Mouse (Mus musculus) hindbrain, postnatal 0 days (tissue): ENCODE results near the gene Kirrel2. TPM values are rescaled to one million over a fixed set of nuclear protein-coding genes. Genes with fewer than 3 reads are reported as not detected.

Experiments
- ATAC-seq: fragments of 200-750 bp; cut with Nextera tagmentation; 2 replicates; pipeline ENCODE4 v1.8.0; 2017; ENCODE audit warnings: mild to moderate bottlenecking, moderate TSS enrichment, moderate library complexity
- DNase-seq: peaks from one replicate; pipeline ENCODE4 v3.0.0-alpha.2; 2015; ENCODE audit warnings: low spot score
- H3K27ac ChIP-seq: fragments of 300-500 bp; sonication (generic); 2 replicates; pipeline ENCODE4 v1.5.1; 2014; ENCODE audit warnings: mild to moderate bottlenecking
- H3K27me3 ChIP-seq: fragments of 300-500 bp; sonication (generic); 2 replicates; pipeline ENCODE4 v1.6.1; 2014; ENCODE audit warnings: low read length, mixed read lengths; ENCODE audit not compliant: insufficient read depth
- H3K36me3 ChIP-seq: fragments of 300-500 bp; sonication (generic); 2 replicates; pipeline ENCODE4 v1.6.1; 2014; ENCODE audit warnings: low read length, mixed read lengths; ENCODE audit not compliant: insufficient read depth
- H3K4me1 ChIP-seq: fragments of 300-500 bp; sonication (generic); 2 replicates; pipeline ENCODE4 v1.6.1; 2014; ENCODE audit warnings: antibody characterized with exemption, low read length, mixed read lengths; ENCODE audit not compliant: insufficient read depth
- H3K4me2 ChIP-seq: fragments of 300-500 bp; sonication (generic); 2 replicates; pipeline ENCODE4 v1.6.1; 2014; ENCODE audit warnings: low read depth, mild to moderate bottlenecking, low read length, moderate library complexity, mixed read lengths
- H3K4me3 ChIP-seq: fragments of 300-500 bp; sonication (generic); 2 replicates; pipeline ENCODE4 v1.5.1; 2014; ENCODE audit warnings: low read length
- H3K9ac ChIP-seq: fragments of 300-500 bp; sonication (generic); replicated peaks from 2 replicates; pipeline ENCODE4 v1.6.1; 2014; ENCODE audit warnings: mild to moderate bottlenecking, low read length, moderate library complexity, mixed read lengths
- H3K9me3 ChIP-seq: fragments of 300-500 bp; sonication (generic); 2 replicates; pipeline ENCODE4 v1.6.1; 2016; ENCODE audit warnings: low read length, mixed read lengths
- CTCF ChIP-seq: IDR thresholded peaks from 2 replicates; pipeline ENCODE4 v1.5.1; 2016; ENCODE audit warnings: antibody characterized with exemption, control low read depth, low read depth
- WGBS: fragments of 180-500 bp; shearing (Covaris S2); extraction: QIAGEN DNeasy Blood & Tissue Kit; methylation state at CpG from one replicate; pipeline ENCODE4 v1.1.7; 2014; 5-methylcytosine and 5-hydroxymethylcytosine counted together
- polyA plus RNA-seq: library from polyadenylated mRNA; unstranded; fragments of >200 nt; fragmentation: Nextera tagmentation; extraction: Ambion mirVana; gene quantifications from 2 replicates; pipeline ENCODE4 v1.2.1, GENCODE M21; 2015
- total RNA-seq: library from RNA; depleted of rRNA; stranded (reverse); fragments of >200 nt; gene quantifications from 2 replicates; pipeline ENCODE4 v1.2.3, GENCODE M21; 2014

The Kirrel2 gene
- total and polyA plus RNA-seq, 2 experiments from 2014 or later: 4.4 to 10.7 TPM

- H3K4me3 ChIP-seq: peak overlapping the region; percentile 18
- no peaks in the 10 kb centered on the region for H3K36me3 ChIP-seq
- H3K9ac ChIP-seq: no peak overlapping the region
- 4% methylated on average over 25 of the region's 25 CpGs for WGBS
- H3K27ac ChIP-seq: no peak overlapping the region
- peak overlapping the region; percentile 49 for H3K4me2 ChIP-seq
- ATAC-seq (no peak), DNase-seq (no peak)
- H3K27me3 ChIP-seq: peaks cover 42% of the 10 kb centered on the region
- peaks cover 17% of the 10 kb centered on the region for H3K4me1 ChIP-seq
- no peak for TF ChIP-seq CTCF
- H3K9me3 ChIP-seq: no peaks in the 10 kb centered on the region
Observed at GRCm38 (mm10) chr7:30453766-30454165, 3.7 kb downstream of the Kirrel2 start.

GRCm38 (mm10) chr7:30453327-30453726, 4.2 kb downstream of the Kirrel2 start:
- Histone ChIP-seq H3K4me2 (peak overlapping the region; percentile 49), H3K9me3 (no peaks in the 10 kb centered on the region), H3K4me3 (peak overlapping the region; percentile 18), H3K27ac (no peak overlapping the region), H3K4me1 (peaks cover 15% of the 10 kb centered on the region), H3K9ac (no peak overlapping the region), H3K36me3 (no peaks in the 10 kb centered on the region), H3K27me3 (peaks cover 38% of the 10 kb centered on the region)
- ATAC-seq (no peak), DNase-seq (no peak)
- 25% methylated on average over 25 of the region's 25 CpGs for WGBS
- no peak for TF ChIP-seq CTCF

DNA sequence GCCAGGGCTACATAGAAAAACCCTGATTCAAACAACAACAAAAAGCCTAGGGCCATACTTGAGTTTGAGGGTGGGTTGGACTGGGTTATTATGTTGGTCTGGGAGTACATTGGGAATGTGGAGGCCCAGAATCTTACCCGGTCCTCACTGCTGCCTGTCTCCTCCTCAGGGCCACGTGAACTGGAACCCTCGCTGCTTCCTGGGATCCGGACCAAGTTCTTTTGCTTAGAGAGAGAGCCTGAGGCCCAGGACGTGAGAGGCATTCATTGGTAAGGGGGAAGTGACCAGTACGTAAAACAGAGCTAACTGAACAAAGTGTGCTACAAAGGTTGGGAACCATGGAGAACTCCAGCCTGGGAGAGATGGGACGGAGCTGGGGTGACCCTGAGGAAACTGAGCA, 7.2 kb downstream of the Kirrel2 start:
- TF ChIP-seq CTCF: no peak
- Histone ChIP-seq H3K4me3 (no peak overlapping the region), H3K27ac (no peak overlapping the region), H3K36me3 (no peaks in the 10 kb centered on the region), H3K4me2 (no peak overlapping the region), H3K4me1 (0 out of 2 replicates have a peak, but pooled peaks cover 3% of the 10 kb centered on the region), H3K9ac (no peak overlapping the region), H3K27me3 (peaks cover 24% of the 10 kb centered on the region), H3K9me3 (no peaks in the 10 kb centered on the region)
- WGBS: 68% methylated on average over 7 of the region's 7 CpGs
- DNase-seq (peak; percentile 25), ATAC-seq (no peak)

DNA sequence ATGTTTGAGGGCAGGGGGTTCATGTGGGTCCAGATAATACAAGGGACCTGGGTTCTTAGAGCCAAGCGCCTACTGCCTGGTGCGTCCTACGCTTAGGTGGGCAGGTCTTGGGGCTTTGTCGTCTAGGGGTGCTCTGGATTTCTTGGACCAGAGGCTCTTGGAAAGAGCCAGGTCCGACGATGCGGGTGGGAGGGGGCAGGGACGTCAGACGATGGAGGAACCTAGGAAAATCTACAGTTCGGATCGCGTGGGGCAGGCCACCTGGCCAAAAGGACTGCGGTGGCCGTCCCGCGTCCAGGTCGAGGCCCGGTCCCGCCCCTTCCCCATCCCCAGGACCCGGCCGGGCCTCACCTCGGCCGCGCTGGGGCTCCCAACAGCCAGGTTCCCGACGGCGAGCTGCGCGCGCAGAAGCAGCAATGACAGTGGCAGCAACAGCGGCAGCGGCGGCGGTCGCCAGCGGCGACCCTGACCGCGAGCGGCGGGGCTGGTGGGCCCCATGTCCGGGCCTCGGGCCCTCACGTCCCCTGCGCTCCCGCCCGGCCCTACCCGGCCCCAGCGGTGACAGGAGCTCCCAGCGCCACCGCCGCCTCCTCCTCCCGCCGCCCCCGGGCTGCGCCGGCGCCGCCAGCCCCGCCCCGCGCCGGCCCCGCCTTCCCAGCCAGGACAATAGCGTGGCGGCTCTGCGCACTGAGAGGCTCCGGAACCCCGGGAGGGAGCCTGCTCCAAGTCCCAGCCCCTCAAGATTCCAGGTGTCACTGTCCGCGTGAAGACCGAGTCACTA, 12.3 kb downstream of the Kirrel2 start, which contains the start of gene Aplp1:
Aplp1 (minus strand) TSS at position 565 of the 781 bp plus-strand sequence.
- ATAC-seq (peak; percentile 74), DNase-seq (peak; percentile 87)

GRCm38 (mm10) chr7:30444154-30444970, 13.1 kb downstream of the Kirrel2 start:
- peak overlapping the region; percentile 78 for H3K4me3 ChIP-seq
- no peak for TF ChIP-seq CTCF
- H3K9ac ChIP-seq: peak overlapping the region; percentile 95
- peak overlapping the region; percentile 97 for H3K27ac ChIP-seq
- DNase-seq (peak; percentile 93), ATAC-seq (peak; percentile 72)
- peak overlapping the region; percentile 78 for H3K4me2 ChIP-seq
- H3K36me3 ChIP-seq: peaks cover 32% of the 10 kb centered on the region; the same call in 1 of the 2 replicates
- no peaks in the 10 kb centered on the region for H3K4me1 ChIP-seq
- H3K27me3 ChIP-seq: no peaks in the 10 kb centered on the region
- H3K9me3 ChIP-seq: no peaks in the 10 kb centered on the region
- WGBS: under 1% methylated on average over 36 of the region's 38 CpGs

More for the DNA sequence above, 12.3 kb downstream of the Kirrel2 start, which contains the start of gene Aplp1:
- H3K4me1 ChIP-seq: no peaks in the 10 kb centered on the region
- no peaks in the 10 kb centered on the region for H3K9me3 ChIP-seq
- H3K27me3 ChIP-seq: no peaks in the 10 kb centered on the region
- WGBS: under 1% methylated on average over 68 of the region's 72 CpGs
- peak within 1 kb of the TSS; percentile 97 for H3K27ac ChIP-seq
- H3K36me3 ChIP-seq: peaks cover 25% of the 10 kb centered on the region; the same call in 1 of the 2 replicates
- H3K4me3 ChIP-seq: peak within 1 kb of the TSS; percentile 78
- no peak for TF ChIP-seq CTCF
- peak within 1 kb of the TSS; percentile 95 for H3K9ac ChIP-seq
- peak within 1 kb of the TSS; percentile 78 for H3K4me2 ChIP-seq

DNA sequence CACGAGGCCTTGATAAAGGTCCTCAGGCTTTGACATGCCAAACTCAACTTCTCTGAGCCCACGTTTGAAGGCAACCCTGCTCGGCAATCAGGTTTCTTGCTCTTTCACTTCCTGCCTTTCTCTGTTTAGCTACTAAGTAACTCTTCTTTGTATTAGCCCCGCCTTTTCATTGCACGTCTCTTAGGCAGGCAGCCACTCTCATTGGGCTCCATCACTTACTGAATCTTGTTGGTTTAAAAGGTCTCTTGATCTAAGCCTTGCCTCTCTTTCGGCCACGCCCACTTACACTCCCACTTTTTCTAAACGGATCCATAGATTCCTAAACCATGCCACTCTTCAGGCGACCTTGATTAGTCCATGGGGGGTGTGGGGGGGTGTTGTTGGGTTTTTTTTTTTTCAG, 13.8 kb downstream of the Kirrel2 start:
- Histone ChIP-seq H3K9ac (peak overlapping the region; percentile 95), H3K27ac (peak overlapping the region; percentile 97; the same call in 1 of the 2 replicates), H3K4me3 (peak overlapping the region; percentile 78), H3K27me3 (no peaks in the 10 kb centered on the region), H3K4me1 (no peaks in the 10 kb centered on the region), H3K4me2 (peak overlapping the region; percentile 78), H3K9me3 (no peaks in the 10 kb centered on the region), H3K36me3 (peaks cover 37% of the 10 kb centered on the region; the same call in 1 of the 2 replicates)
- 16% methylated on average over 9 of the region's 9 CpGs for WGBS
- no peak for TF ChIP-seq CTCF
- ATAC-seq (no peak), DNase-seq (peak; percentile 67)
